Mouse (Mus musculus): ENCODE results near the gene Gm37240.

DNA sequence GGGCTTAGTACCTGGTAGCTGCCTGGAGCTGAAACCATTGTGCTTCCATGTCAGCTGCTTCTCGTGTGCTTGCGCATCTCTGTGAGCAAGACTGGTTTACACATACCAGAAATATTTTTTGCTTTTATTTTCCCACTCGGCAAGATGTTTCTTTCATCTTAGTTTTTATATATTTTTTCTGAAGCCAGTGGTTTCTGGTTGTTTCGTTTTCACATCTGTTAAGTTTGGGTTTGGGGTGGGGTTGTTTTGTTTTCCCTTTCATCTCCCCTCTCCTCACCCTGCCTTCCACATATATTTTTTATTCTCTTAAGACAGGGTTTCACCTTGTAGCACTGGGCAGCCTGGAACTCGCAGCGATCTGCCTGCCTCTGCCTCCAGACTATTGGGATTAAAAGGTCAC lies 1116.8 kb downstream of the Gm37240 start:
- TF ChIP-seq CTCF (IDR thresholded peaks at IDR 0.05; ENCODE audit: borderline replicate concordance, insufficient read depth, low read length), result no peak
- no peak for TF ChIP-seq POLR2A (IDR thresholded peaks at IDR 0.05; ENCODE audit: low read depth, low read length)
